Mouse (Mus musculus): ENCODE results near the gene Gstcd. TPM values are rescaled to one million over a fixed set of nuclear protein-coding genes. Genes with fewer than 3 reads are reported as not detected.

Gene Gstcd
- total and polyA plus RNA-seq, 3 experiments: 33.3 to 67.2 (median 44.6) TPM

DNA sequence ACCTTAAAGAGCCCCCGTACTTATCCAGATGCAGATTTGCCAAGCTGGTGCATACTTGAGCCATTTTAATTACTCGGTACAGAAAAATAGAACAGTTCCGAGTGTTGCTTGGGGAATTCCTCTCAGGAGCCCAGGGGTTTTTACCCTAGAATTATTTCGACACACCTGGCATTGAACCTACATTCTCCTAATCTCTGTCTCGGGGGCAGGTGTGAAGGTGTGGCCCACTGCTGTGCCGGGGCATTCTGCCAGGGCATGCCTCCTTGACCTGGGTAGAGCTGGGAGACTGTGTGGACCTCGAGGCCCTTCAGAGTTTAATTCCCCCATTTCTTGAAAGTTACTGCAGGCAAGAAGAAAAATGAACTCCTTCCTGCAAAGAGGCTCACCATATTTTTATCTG, 146.2 kb downstream of the Gstcd start:
- Histone ChIP-seq H3K36me3 (replicated peaks in 1 of 2; ENCODE audit: control insufficient read depth in 1 of 2, insufficient read depth in 1 of 2, low read length in 1 of 2) (no peaks in the 10 kb centered on the region), H3K4me1 (ENCODE audit: control insufficient read depth in 1 of 2, insufficient read depth in 2 of 2) (peaks cover 4% of the 10 kb centered on the region in 2 experiments; a peak in 1 of 4 replicates), H3K4me3 (replicated peaks in 1 of 3; ENCODE audit: low read depth in 2 of 3, low read length in 2 of 3, poor library complexity in 1 of 3) (no peak overlapping the region), H3K27me3 (replicated peaks) (peaks cover 2% of the 10 kb centered on the region), H3K9ac (ENCODE audit: insufficient read depth, low read depth) (no peak overlapping the region), H3K27ac (ENCODE audit: insufficient read depth, low read depth) (no peak overlapping the region), H3K9me3 (replicated peaks; ENCODE audit: low read length) (peaks cover 5% of the 10 kb centered on the region), H3K4me2 (ENCODE audit: insufficient read depth, low read depth, poor library complexity, severe bottlenecking) (no peak overlapping the region), H3K79me2 (replicated peaks; ENCODE audit: control insufficient read depth, extremely low read depth, insufficient read depth, poor library complexity, severe bottlenecking) (no peaks in the 10 kb centered on the region)
- in situ Hi-C loops (cut with MboI; ENCODE audit: low pct_ligation_motif_present, low pct_unique_long_range_greater_than_20kb, low sequenced_read_pairs): no loop called here
- TF ChIP-seq ETS1 (conservative IDR thresholded peaks at IDR 0.05; ENCODE audit: low read depth, low read length): no peak
- no peak for TF ChIP-seq MAX (IDR thresholded peaks at IDR 0.05; ENCODE audit: low read length)
- TF ChIP-seq ZMIZ1 (IDR thresholded peaks at IDR 0.05; ENCODE audit: low read depth, low read length): no peak
- no peak for TF ChIP-seq MAFK (IDR thresholded peaks at IDR 0.05; ENCODE audit: insufficient replicate concordance, low read length)
- no peak for TF ChIP-seq IRF4 (IDR thresholded peaks at IDR 0.05; ENCODE audit: low read depth, low read length)
- TF ChIP-seq TCF12 (IDR thresholded peaks at IDR 0.05; ENCODE audit: low read depth, low read length): no peak
- TF ChIP-seq ELF1 (IDR thresholded peaks at IDR 0.05; ENCODE audit: low read depth, low read length): no peak
- no peak for TF ChIP-seq E2F4 (IDR thresholded peaks at IDR 0.05; ENCODE audit: insufficient replicate concordance, low read depth, low read length)
- no peak for TF ChIP-seq MEF2A (IDR thresholded peaks at IDR 0.05; ENCODE audit: borderline replicate concordance, low read depth, low read length)
- TF ChIP-seq HCFC1 (IDR thresholded peaks at IDR 0.05; ENCODE audit: low read depth, low read length): no peak
- TF ChIP-seq UBTF (IDR thresholded peaks at IDR 0.05; ENCODE audit: low read depth, low read length): no peak
- no peak for TF ChIP-seq BHLHE40 (IDR thresholded peaks at IDR 0.05; ENCODE audit: low read depth, low read length)
- no peak for TF ChIP-seq USF1 (IDR thresholded peaks at IDR 0.05; ENCODE audit: low read depth, low read length)
- dilution Hi-C loops (cut with MboI; ENCODE audit: extremely low pct_ligation_motif_present, extremely low pct_unique_long_range_greater_than_20kb, low sequenced_read_pairs): no loop called here
- no peak for DNase-seq (ENCODE audit: extremely low read depth)

GRCm38 (mm10) chr3:132944609-132945008, 147.2 kb downstream of the Gstcd start:
- Histone ChIP-seq H3K36me3 (replicated peaks in 1 of 2; ENCODE audit: control insufficient read depth in 1 of 2, insufficient read depth in 1 of 2, low read length in 1 of 2) (no peaks in the 10 kb centered on the region), H3K4me3 (replicated peaks in 1 of 3; ENCODE audit: low read depth in 2 of 3, low read length in 2 of 3, poor library complexity in 1 of 3) (no peak overlapping the region), H3K9ac (ENCODE audit: insufficient read depth, low read depth) (no peak overlapping the region), H3K27me3 (replicated peaks) (peaks cover 1% of the 10 kb centered on the region), H3K79me2 (replicated peaks; ENCODE audit: control insufficient read depth, extremely low read depth, insufficient read depth, poor library complexity, severe bottlenecking) (no peaks in the 10 kb centered on the region), H3K27ac (ENCODE audit: insufficient read depth, low read depth) (no peak overlapping the region), H3K4me2 (ENCODE audit: insufficient read depth, low read depth, poor library complexity, severe bottlenecking) (no peak overlapping the region), H3K9me3 (replicated peaks; ENCODE audit: low read length) (peaks cover 2% of the 10 kb centered on the region), H3K4me1 (ENCODE audit: control insufficient read depth in 1 of 2, insufficient read depth in 2 of 2) (peaks cover 4% of the 10 kb centered on the region in 2 experiments; a peak in 1 of 4 replicates)
- no peak for DNase-seq (ENCODE audit: extremely low read depth)
- in situ Hi-C loops (cut with MboI; ENCODE audit: low pct_ligation_motif_present, low pct_unique_long_range_greater_than_20kb, low sequenced_read_pairs) (no loop called here), dilution Hi-C loops (cut with MboI; ENCODE audit: extremely low pct_ligation_motif_present, extremely low pct_unique_long_range_greater_than_20kb, low sequenced_read_pairs) (no loop called here)
- TF ChIP-seq JUND (conservative IDR thresholded peaks at IDR 0.05; ENCODE audit: low read depth, low read length) (no peak), RCOR1 (conservative IDR thresholded peaks at IDR 0.05; ENCODE audit: low read depth, low read length) (no peak), JUN (IDR thresholded peaks at IDR 0.05; ENCODE audit: insufficient read depth, low read depth, low read length) (no peak), IRF4 (IDR thresholded peaks at IDR 0.05; ENCODE audit: low read depth, low read length) (no peak), ZNF384 (IDR thresholded peaks at IDR 0.05; ENCODE audit: low read depth, low read length) (no peak), MAFK (IDR thresholded peaks at IDR 0.05; ENCODE audit: insufficient replicate concordance, low read length) (no peak), POLR2AphosphoS2 (IDR thresholded peaks at IDR 0.05; ENCODE audit: low read depth, low read length) (no peak), MEF2A (IDR thresholded peaks at IDR 0.05; ENCODE audit: borderline replicate concordance, low read depth, low read length) (no peak), CHD2 (IDR thresholded peaks at IDR 0.05; ENCODE audit: low read length) (no peak), EP300 (IDR thresholded peaks at IDR 0.05; ENCODE audit: low read length) (no peak), E2F4 (IDR thresholded peaks at IDR 0.05; ENCODE audit: insufficient replicate concordance, low read depth, low read length) (no peak), CHD1 (IDR thresholded peaks at IDR 0.05; ENCODE audit: low read depth, low read length) (no peak), BHLHE40 (IDR thresholded peaks at IDR 0.05; ENCODE audit: low read depth, low read length) (no peak), NELFE (IDR thresholded peaks at IDR 0.05; ENCODE audit: low read depth, low read length) (no peak), RAD21 (IDR thresholded peaks at IDR 0.05; ENCODE audit: low read depth, low read length) (no peak), SMC3 (IDR thresholded peaks at IDR 0.05; ENCODE audit: low read depth, low read length) (no peak), MXI1 (IDR thresholded peaks at IDR 0.05; ENCODE audit: low read depth, low read length) (no peak), ZKSCAN1 (IDR thresholded peaks at IDR 0.05; ENCODE audit: borderline replicate concordance, low read depth, low read length) (no peak), GABPA (IDR thresholded peaks at IDR 0.05; ENCODE audit: insufficient replicate concordance, low read depth, low read length) (no peak)
